Comparison of ENCODE assay signal across 19 mouse cellular contexts in the genomic region with DNA sequence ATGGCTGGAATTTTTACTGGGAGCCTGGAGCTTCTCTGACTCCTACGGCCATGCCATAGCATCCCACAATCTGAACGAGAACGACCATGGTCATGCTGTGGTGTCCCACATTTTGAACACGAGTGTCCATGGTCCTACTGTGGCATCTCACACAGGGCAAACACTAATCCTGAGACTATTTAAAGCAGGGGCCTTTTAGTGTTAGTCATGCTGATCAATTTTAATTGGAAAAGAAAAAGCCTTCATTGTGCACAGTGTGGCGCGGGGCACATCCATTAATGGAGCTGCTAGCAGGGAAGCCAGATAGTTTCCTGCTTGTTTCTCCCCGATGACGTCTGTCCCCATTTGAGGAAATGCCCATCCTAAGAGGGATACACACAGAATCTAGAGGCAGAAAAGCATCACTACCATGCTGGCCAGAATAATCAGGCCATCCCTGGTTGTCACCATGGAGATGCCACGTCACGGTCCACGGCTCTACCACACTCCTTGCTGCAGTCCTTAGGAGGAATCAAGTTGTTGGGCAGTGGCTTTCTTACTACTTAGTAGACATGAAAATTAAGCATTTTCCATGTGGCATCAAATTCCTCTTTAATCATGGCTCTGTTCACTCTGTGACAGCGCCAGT.
DNase-seq lines count a peak whose midpoint lies in the region; ATAC-seq and TF ChIP-seq lines count a peak whose summit lies in the region.
"Had no signal": no experiment of that assay in that cellular context is flagged by ENCODE, and none has a peak within 500 bp of the region (broad histone marks: within the 10 kb centered on the region; RNA-seq: fewer than 3 reads in every experiment).

No protein-coding gene starts in this region.

- no peak for TF ChIP-seq EP300 in stomach, postnatal 0 days (optimal IDR thresholded peaks at IDR 0.05)

- no peak overlapping the region for H3K9ac ChIP-seq in stomach, embryonic 15.5 days
- no peak overlapping the region for H3K9ac ChIP-seq in stomach, postnatal 0 days (ENCODE audit: low read length)
- H3K9ac ChIP-seq in midbrain, embryonic 16.5 days (ENCODE audit: low read depth, low read length), result no peak overlapping the region
- H3K9ac ChIP-seq: liver, embryonic 15.5 days had no signal

- no peaks in the 10 kb centered on the region for H3K4me1 ChIP-seq in stomach, embryonic 15.5 days
- H3K4me1 ChIP-seq in stomach, postnatal 0 days (replicated peaks; ENCODE audit: control insufficient read depth, insufficient read depth), result no peaks in the 10 kb centered on the region
- H3K4me1 ChIP-seq in midbrain, embryonic 16.5 days (ENCODE audit: control insufficient read depth, insufficient read depth, low read length), result no peaks in the 10 kb centered on the region
- H3K4me1 ChIP-seq: liver, embryonic 15.5 days had no signal

- no peak for TF ChIP-seq CTCF in stomach, postnatal 0 days (IDR thresholded peaks at IDR 0.05; ENCODE audit: low read depth)

- no peak overlapping the region for H3K27ac ChIP-seq in stomach, embryonic 15.5 days
- H3K27ac ChIP-seq in stomach, postnatal 0 days (replicated peaks), result no peak overlapping the region
- H3K27ac ChIP-seq in midbrain, embryonic 16.5 days (ENCODE audit: low read length), result no peak overlapping the region
- H3K27ac ChIP-seq: forebrain, embryonic 10.5 days; gastrocnemius, adult 2 months; liver, embryonic 15.5 days had no signal

- WGBS in stomach, embryonic 15.5 days, result 85% methylated on average over 12 of the region's 12 CpGs
- WGBS in stomach, postnatal 0 days, result 88% methylated on average over 12 of the region's 12 CpGs
- 67% methylated on average over 12 of the region's 12 CpGs for WGBS in midbrain, embryonic 16.5 days

- H3K4me3 ChIP-seq in stomach, embryonic 15.5 days (replicated peaks), result no peak overlapping the region
- no peak overlapping the region for H3K4me3 ChIP-seq in stomach, postnatal 0 days (ENCODE audit: low read depth, low read length)
- H3K4me3 ChIP-seq in midbrain, embryonic 16.5 days (ENCODE audit: low read depth, low read length), result no peak overlapping the region
- H3K4me3 ChIP-seq: forebrain, embryonic 10.5 days; gastrocnemius, adult 2 months; liver, embryonic 15.5 days had no signal

- no peak overlapping the region for H3K4me2 ChIP-seq in stomach, embryonic 15.5 days
- H3K4me2 ChIP-seq in stomach, postnatal 0 days (replicated peaks; ENCODE audit: low read depth), result no peak overlapping the region
- H3K4me2 ChIP-seq in midbrain, embryonic 16.5 days (ENCODE audit: low read length), result no peak overlapping the region
- H3K4me2 ChIP-seq: liver, embryonic 15.5 days had no signal

- no peaks in the 10 kb centered on the region for H3K36me3 ChIP-seq in stomach, embryonic 15.5 days
- no peaks in the 10 kb centered on the region for H3K36me3 ChIP-seq in stomach, postnatal 0 days (ENCODE audit: control insufficient read depth, insufficient read depth, low read length)
- no peaks in the 10 kb centered on the region for H3K36me3 ChIP-seq in midbrain, embryonic 16.5 days (ENCODE audit: control insufficient read depth, insufficient read depth, low read length)
- H3K36me3 ChIP-seq: forebrain, embryonic 10.5 days; liver, embryonic 15.5 days had no signal

- H3K27me3 ChIP-seq in stomach, embryonic 15.5 days (replicated peaks), result no peaks in the 10 kb centered on the region
- no peaks in the 10 kb centered on the region for H3K27me3 ChIP-seq in stomach, postnatal 0 days (ENCODE audit: control insufficient read depth, insufficient read depth, low read length)
- no peaks in the 10 kb centered on the region for H3K27me3 ChIP-seq in midbrain, embryonic 16.5 days (ENCODE audit: control insufficient read depth, insufficient read depth, low read depth, low read length)
- H3K27me3 ChIP-seq: liver, embryonic 15.5 days had no signal

- peak; percentile 28 to 36 for DNase-seq in cerebellum, postnatal 10 days
- no peak for DNase-seq in cerebellum, adult 8-10 months
- DNase-seq in stomach, postnatal 0 days (ENCODE audit: low spot score), result no peak
- no peak for DNase-seq in left cerebral cortex, adult 9 months (ENCODE audit: low spot score in 2 of 2)
- no peak for DNase-seq in thymus, postnatal 36 days
- DNase-seq: adrenal gland, postnatal 10 days; cerebellum, adult 11-12 months; gastrocnemius, adult 2 months; heart, adult 18-20 months; heart, postnatal 36 days; right cerebral cortex, postnatal 25 days had no signal

- no peaks in the 10 kb centered on the region for H3K9me3 ChIP-seq in stomach, embryonic 15.5 days
- no peaks in the 10 kb centered on the region for H3K9me3 ChIP-seq in stomach, postnatal 0 days (ENCODE audit: control insufficient read depth, low read length)
- H3K9me3 ChIP-seq in midbrain, embryonic 16.5 days (replicated peaks; ENCODE audit: control insufficient read depth, low read length, poor library complexity, severe bottlenecking), result no peaks in the 10 kb centered on the region
- H3K9me3 ChIP-seq: forebrain, embryonic 10.5 days; liver, embryonic 15.5 days had no signal

- peak; percentile 31; the same call in 1 of the 2 replicates for ATAC-seq in stomach, embryonic 15.5 days (ENCODE audit: insufficient read depth, low FRiP score, low read depth)
- no peak for ATAC-seq in stomach, postnatal 0 days (ENCODE audit: low FRiP score, low TSS enrichment)
- ATAC-seq in midbrain, embryonic 16.5 days, result peak; percentile 66; the same call in 1 of the 2 replicates
- ATAC-seq: activated CD4-positive, CD25-positive, alpha-beta regulatory T cell, adult 4 months; CD4-positive, CD25-positive, alpha-beta regulatory T cell, adult 4 months; intestine, embryonic 16.5 days; lung, postnatal 0 days had no signal

Comparison
In these comparisons a context has a peak if more than half of its experiments do, and no peak if none do; other contexts are left out.
1. DNase-seq: peak in cerebellum, postnatal 10 days (2 of 2); none in cerebellum, adult 8-10 months (single experiment), stomach, postnatal 0 days (single experiment), left cerebral cortex, adult 9 months (0 of 2) and thymus, postnatal 36 days (0 of 2).